Mouse (Mus musculus): ENCODE data around the gene Cacnb3. TPM values are rescaled to one million over a fixed set of nuclear protein-coding genes. Genes with fewer than 3 reads are reported as not detected.

The Cacnb3 gene
- polyA plus RNA-seq, 1 experiment from 2014 or later = 0.79 TPM

GRCm38 (mm10) chr15:98602921-98603458, 27.6 kb upstream of the Cacnb3 start:
- Histone ChIP-seq H3K4me3 (ENCODE audit: inconsistent target) (no peak overlapping the region), H3K27ac (no peak overlapping the region), H3K79me2 (ENCODE audit: inconsistent target) (no peaks in the 10 kb centered on the region), H3K36me3 (ENCODE audit: inconsistent target) (no peaks in the 10 kb centered on the region)
- 92% methylated on average over 4 of the region's 4 CpGs for WGBS (ENCODE audit: missing documents)

- no peak overlapping the region for H3K27ac ChIP-seq
- H3K79me2 ChIP-seq (ENCODE audit: inconsistent target) = no peaks in the 10 kb centered on the region
- H3K36me3 ChIP-seq (ENCODE audit: inconsistent target) = no peaks in the 10 kb centered on the region
- 96% methylated on average over 24 of the region's 24 CpGs for whole genome bisulfite sequencing (ENCODE audit: missing documents)
- H3K4me3 ChIP-seq (ENCODE audit: inconsistent target) = no peak overlapping the region
These were observed 26.5 kb upstream of the Cacnb3 start for GRCm38 (mm10) chr15:98604041-98604575.

GRCm38 (mm10) chr15:98606051-98606536, 24.5 kb upstream of the Cacnb3 start:
- Histone ChIP-seq H3K27ac (no peak overlapping the region), H3K36me3 (ENCODE audit: inconsistent target) (no peaks in the 10 kb centered on the region), H3K79me2 (ENCODE audit: inconsistent target) (no peaks in the 10 kb centered on the region), H3K4me3 (ENCODE audit: inconsistent target) (no peak overlapping the region)
- 91% methylated on average over 12 of the region's 12 CpGs for WGBS (ENCODE audit: missing documents)

GRCm38 (mm10) chr15:98606739-98607138, 23.9 kb upstream of the Cacnb3 start:
- H3K4me3 ChIP-seq (ENCODE audit: inconsistent target) = no peak overlapping the region
- H3K79me2 ChIP-seq (ENCODE audit: inconsistent target) = no peaks in the 10 kb centered on the region
- no peaks in the 10 kb centered on the region for H3K36me3 ChIP-seq (ENCODE audit: inconsistent target)
- WGBS (ENCODE audit: missing documents) = 88% methylated on average over 9 of the region's 9 CpGs
- H3K27ac ChIP-seq = no peak overlapping the region

- H3K36me3 ChIP-seq (ENCODE audit: inconsistent target) = no peaks in the 10 kb centered on the region
- no peak overlapping the region for H3K27ac ChIP-seq
- no peaks in the 10 kb centered on the region for H3K79me2 ChIP-seq (ENCODE audit: inconsistent target)
- WGBS (ENCODE audit: missing documents) = 80% methylated on average over 4 of the region's 4 CpGs
- H3K4me3 ChIP-seq (ENCODE audit: inconsistent target) = no peak overlapping the region
These were observed 23.1 kb upstream of the Cacnb3 start for GRCm38 (mm10) chr15:98607557-98607956.

- 39% methylated on average over 8 of the region's 10 CpGs for whole genome bisulfite sequencing (ENCODE audit: missing documents)
- H3K4me3 ChIP-seq (ENCODE audit: inconsistent target) = no peak overlapping the region
These were observed 22.4 kb upstream of the Cacnb3 start for GRCm38 (mm10) chr15:98608058-98608783.

GRCm38 (mm10) chr15:98608784-98609250, 21.8 kb upstream of the Cacnb3 start:
- Histone ChIP-seq H3K79me2 (ENCODE audit: inconsistent target) (no peaks in the 10 kb centered on the region), H3K36me3 (ENCODE audit: inconsistent target) (no peaks in the 10 kb centered on the region), H3K27ac (no peak overlapping the region), H3K4me3 (ENCODE audit: inconsistent target) (no peak overlapping the region)
- 6% methylated on average over 11 of the region's 26 CpGs for WGBS (ENCODE audit: missing documents)

More at GRCm38 (mm10) chr15:98608058-98608783, 22.4 kb upstream of the Cacnb3 start:
- no peaks in the 10 kb centered on the region for H3K79me2 ChIP-seq (ENCODE audit: inconsistent target)
- H3K27ac ChIP-seq = no peak overlapping the region
- H3K36me3 ChIP-seq (ENCODE audit: inconsistent target) = no peaks in the 10 kb centered on the region

GRCm38 (mm10) chr15:98609331-98610130, 21.1 kb upstream of the Cacnb3 start, which contains the start of gene Adcy6:
Adcy6 (minus strand) TSS chr15:98610076.
- H3K79me2 ChIP-seq (ENCODE audit: inconsistent target) = no peaks in the 10 kb centered on the region
- WGBS (ENCODE audit: missing documents) = 1% methylated on average over 54 of the region's 75 CpGs
- no peak within 1 kb of the TSS for H3K27ac ChIP-seq
- H3K36me3 ChIP-seq (ENCODE audit: inconsistent target) = no peaks in the 10 kb centered on the region
- no peak within 1 kb of the TSS for H3K4me3 ChIP-seq (ENCODE audit: inconsistent target)

GRCm38 (mm10) chr15:98610131-98610633, 20.5 kb upstream of the Cacnb3 start:
- H3K4me3 ChIP-seq (ENCODE audit: inconsistent target) = no peak overlapping the region
- no peak overlapping the region for H3K27ac ChIP-seq
- H3K79me2 ChIP-seq (ENCODE audit: inconsistent target) = no peaks in the 10 kb centered on the region
- no peaks in the 10 kb centered on the region for H3K36me3 ChIP-seq (ENCODE audit: inconsistent target)
- 21% methylated on average over 12 of the region's 12 CpGs for WGBS (ENCODE audit: missing documents)

- Histone ChIP-seq H3K79me2 (ENCODE audit: inconsistent target) (no peaks in the 10 kb centered on the region), H3K36me3 (ENCODE audit: inconsistent target) (no peaks in the 10 kb centered on the region), H3K4me3 (ENCODE audit: inconsistent target) (no peak overlapping the region), H3K27ac (no peak overlapping the region)
- WGBS (ENCODE audit: missing documents) = 96% methylated on average over 3 of the region's 3 CpGs
These were observed 18.4 kb upstream of the Cacnb3 start for GRCm38 (mm10) chr15:98612229-98612628.

- WGBS (ENCODE audit: missing documents) = 87% methylated on average over 9 of the region's 9 CpGs
- no peak overlapping the region for H3K4me3 ChIP-seq (ENCODE audit: inconsistent target)
- no peak overlapping the region for H3K27ac ChIP-seq
- H3K36me3 ChIP-seq (ENCODE audit: inconsistent target) = no peaks in the 10 kb centered on the region
- no peaks in the 10 kb centered on the region for H3K79me2 ChIP-seq (ENCODE audit: inconsistent target)
These were observed 16.1 kb upstream of the Cacnb3 start for GRCm38 (mm10) chr15:98614551-98614950.

- no peak overlapping the region for H3K27ac ChIP-seq
- H3K4me3 ChIP-seq (ENCODE audit: inconsistent target) = no peak overlapping the region
- no peaks in the 10 kb centered on the region for H3K79me2 ChIP-seq (ENCODE audit: inconsistent target)
- H3K36me3 ChIP-seq (ENCODE audit: inconsistent target) = no peaks in the 10 kb centered on the region
- 93% methylated on average over 6 of the region's 6 CpGs for WGBS (ENCODE audit: missing documents)
These were observed 15.7 kb upstream of the Cacnb3 start for GRCm38 (mm10) chr15:98614971-98615370.

- 75% methylated on average over 6 of the region's 6 CpGs for WGBS (ENCODE audit: missing documents)
- no peak overlapping the region for H3K4me3 ChIP-seq (ENCODE audit: inconsistent target)
- H3K79me2 ChIP-seq (ENCODE audit: inconsistent target) = no peaks in the 10 kb centered on the region
- no peaks in the 10 kb centered on the region for H3K36me3 ChIP-seq (ENCODE audit: inconsistent target)
- H3K27ac ChIP-seq = no peak overlapping the region
These were observed 14.9 kb upstream of the Cacnb3 start for GRCm38 (mm10) chr15:98615751-98616150.

GRCm38 (mm10) chr15:98616362-98617175, 14.1 kb upstream of the Cacnb3 start:
- Histone ChIP-seq H3K36me3 (ENCODE audit: inconsistent target) (no peaks in the 10 kb centered on the region), H3K4me3 (ENCODE audit: inconsistent target) (no peak overlapping the region), H3K27ac (no peak overlapping the region), H3K79me2 (ENCODE audit: inconsistent target) (no peaks in the 10 kb centered on the region)
- WGBS (ENCODE audit: missing documents) = 65% methylated on average over 20 of the region's 20 CpGs
